Mouse (Mus musculus): ENCODE results near the gene Anxa9.
A peak's percentile ranks its signal among the peaks of the same experiment; 100 is the strongest.

Gene Anxa9

DNA sequence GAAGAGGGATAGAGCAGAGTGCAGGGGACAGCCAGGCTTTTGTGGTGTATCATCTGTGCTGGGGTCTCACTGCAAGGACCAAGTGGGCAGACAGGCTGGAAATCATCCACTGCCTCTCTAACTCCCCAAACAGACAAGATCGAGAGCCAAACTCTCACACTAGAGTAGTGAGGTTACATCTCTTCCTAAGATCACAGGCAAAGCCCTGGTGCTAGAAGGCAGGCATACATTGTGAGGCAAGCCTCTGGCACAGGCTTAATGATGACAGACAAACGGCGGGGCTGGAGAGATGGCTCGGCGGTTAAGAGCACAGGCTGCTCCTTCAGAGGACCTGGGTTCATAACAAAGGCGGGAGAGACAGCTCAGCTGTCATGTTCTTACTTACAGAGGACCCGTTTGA, 6.5 kb upstream of the Anxa9 start:
- DNase-seq (ENCODE audit: low read depth) = no peak

GRCm38 (mm10) chr3:95312623-95313022, 5.6 kb upstream of the Anxa9 start:
- no peak for DNase-seq (ENCODE audit: low read depth)

DNA sequence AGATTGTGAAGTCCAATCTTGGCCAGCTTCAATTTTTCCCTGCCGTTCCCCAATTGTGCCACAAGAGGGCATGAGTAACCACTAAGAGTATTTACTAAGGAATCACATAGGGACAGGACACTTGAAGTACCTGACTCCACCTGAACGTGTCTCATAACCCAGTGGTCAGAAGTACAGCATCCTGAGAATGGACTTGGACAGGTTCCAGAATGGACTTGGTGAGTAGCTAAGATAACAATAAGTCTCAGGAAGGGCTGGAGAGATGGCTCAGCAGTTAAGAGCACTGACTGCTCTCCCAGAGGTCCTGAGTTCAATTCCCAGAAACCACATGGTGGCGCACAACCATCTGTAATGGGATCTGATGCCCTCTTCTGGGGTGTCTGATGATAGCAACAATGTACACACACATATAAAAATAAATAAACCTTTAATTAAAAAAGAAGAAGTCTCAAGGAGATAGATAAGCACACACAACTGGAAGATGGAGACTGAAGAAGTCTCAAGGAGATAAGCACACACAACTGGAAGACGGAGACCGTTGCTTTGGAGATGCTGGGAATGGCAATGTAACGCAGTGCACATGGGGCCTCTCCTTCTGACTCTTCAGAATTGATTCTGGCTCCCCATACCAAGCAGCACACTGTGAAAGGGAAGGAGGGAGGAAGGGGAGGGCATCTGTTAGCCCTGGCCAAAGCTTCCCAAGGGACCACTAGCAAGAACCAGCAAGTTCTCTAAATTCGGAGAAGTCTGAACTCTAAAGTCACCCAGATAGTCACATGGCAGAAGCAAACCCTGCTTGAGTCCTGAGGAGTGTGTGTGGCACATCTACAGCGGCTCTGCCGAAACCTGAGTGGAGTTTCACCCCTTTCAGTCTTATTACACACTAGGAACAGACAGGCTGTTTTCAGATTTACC, 4.2 kb upstream of the Anxa9 start:
- peak; percentile 73 for DNase-seq (ENCODE audit: low read depth)

GRCm38 (mm10) chr3:95310496-95310895, 3.5 kb upstream of the Anxa9 start:
- no peak for DNase-seq (ENCODE audit: low read depth)

- DNase-seq (ENCODE audit: low read depth) = no peak
These were observed 732 bp downstream of the Anxa9 start for GRCm38 (mm10) chr3:95306244-95306643.

DNA sequence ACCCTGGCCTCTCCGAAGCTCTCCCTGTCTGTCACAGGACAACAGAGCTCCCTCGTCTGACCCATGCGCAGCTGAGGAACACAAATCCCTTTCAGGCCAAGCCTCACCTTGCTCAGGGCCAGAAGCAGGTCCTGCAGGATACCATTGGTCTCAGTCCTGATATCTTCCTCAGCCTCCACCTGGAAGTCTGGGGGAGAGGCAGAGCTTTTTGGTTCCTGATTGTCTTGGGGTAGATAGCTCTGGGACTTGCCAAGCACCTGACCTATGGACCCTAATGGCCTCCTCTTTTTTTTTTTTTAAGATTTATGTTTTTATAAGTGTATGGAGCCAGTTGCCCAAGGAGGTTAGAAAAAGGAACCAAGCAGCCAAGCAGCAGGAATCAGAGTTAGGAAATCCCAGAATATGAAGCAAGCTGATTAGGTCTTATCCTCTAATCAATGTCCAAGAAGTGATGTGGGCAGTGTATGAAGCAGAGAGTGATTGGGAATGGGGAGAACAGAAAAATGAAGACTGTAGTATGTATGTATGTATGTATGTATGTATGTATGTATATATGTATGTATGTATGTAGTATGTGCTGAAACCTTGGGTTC, 5.7 kb downstream of the Anxa9 start:
- no peak for DNase-seq (ENCODE audit: low read depth)

- no peak for DNase-seq (ENCODE audit: low read depth)
These were observed 9.0 kb downstream of the Anxa9 start for GRCm38 (mm10) chr3:95298018-95298417.

DNA sequence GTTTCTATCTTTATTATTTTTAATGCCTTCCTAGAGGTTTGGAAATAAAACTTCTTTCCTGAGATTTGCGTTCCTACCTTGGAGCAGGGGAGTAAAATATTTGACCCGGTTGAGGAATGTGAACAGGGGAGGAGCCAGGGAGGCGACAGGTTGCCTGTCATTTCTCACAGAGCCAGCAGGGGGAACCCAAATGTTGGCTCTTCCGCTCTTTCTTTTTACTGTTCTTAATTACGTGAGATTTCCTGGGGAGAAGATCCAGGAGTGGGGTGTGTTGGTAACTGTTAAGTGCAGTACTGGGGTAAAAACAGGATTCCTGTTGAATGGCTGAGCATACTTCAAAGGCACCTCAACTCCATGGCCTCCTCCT, 10.9 kb downstream of the Anxa9 start:
- DNase-seq (ENCODE audit: low read depth) = no peak

- DNase-seq (ENCODE audit: low read depth) = no peak
These were observed 11.5 kb downstream of the Anxa9 start for GRCm38 (mm10) chr3:95295321-95296102.

DNA sequence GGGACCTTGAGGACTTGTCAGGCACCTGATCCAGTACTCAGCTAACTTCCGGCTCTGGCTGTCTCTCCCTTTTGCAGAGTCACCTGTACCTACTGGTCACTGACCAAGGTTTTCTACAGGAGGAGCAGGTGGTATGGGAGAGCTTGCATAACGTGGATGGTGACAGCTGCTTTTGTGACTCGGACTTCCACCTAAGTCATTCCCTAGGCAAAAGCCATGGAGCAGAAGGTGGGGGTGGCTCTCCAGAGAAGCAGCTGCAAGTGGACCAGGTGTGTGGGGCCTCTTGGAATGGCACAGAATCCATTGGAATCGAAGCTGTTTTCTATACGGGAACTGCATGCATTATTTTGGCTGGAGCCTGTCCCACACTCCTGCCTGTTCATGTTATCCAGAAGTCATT, 12.3 kb downstream of the Anxa9 start:
- DNase-seq (ENCODE audit: low read depth) = no peak

- DNase-seq (ENCODE audit: low read depth) = no peak
These were observed 12.7 kb downstream of the Anxa9 start for GRCm38 (mm10) chr3:95294316-95294715.

DNA sequence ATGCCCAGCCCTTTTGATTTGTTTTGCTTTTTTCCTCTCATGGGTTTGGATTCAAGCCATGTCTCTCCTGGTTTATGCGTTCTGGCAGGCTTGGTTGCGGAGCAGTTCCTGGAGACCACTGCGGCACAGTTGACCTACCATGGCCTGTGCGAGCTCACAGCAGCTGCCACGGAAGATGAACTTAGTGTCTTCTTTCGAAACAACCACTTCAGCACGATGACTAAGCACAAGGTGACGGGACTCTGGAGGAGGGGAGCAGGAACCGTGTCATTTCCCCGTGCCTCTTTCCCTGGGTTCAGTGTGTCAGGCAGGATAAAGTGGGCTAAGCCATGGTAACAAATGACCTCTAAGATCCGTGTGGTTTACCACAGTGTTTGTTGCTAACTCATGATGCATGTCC, 13.4 kb downstream of the Anxa9 start:
- DNase-seq (ENCODE audit: low read depth) = no peak

DNA sequence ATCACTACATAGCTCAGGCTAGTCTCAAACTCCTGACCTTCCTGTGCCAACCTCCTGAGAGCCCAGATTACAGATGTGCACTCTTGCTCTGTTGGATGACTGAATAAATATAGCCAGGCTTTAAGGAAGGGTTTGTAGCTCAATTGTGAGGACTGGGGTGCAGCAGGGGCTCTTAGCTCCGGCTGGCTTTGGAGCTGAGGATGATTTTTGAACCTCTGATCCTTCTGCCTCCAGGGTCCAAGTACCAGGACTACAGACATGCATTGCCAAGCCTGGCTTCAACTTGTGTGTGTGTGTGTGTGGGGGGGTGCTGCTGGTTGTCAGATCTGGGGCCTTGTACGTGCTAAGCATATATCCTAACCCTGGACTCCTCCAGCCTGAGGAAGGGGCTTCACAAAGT, 14.1 kb downstream of the Anxa9 start:
- DNase-seq (ENCODE audit: low read depth) = no peak

DNA sequence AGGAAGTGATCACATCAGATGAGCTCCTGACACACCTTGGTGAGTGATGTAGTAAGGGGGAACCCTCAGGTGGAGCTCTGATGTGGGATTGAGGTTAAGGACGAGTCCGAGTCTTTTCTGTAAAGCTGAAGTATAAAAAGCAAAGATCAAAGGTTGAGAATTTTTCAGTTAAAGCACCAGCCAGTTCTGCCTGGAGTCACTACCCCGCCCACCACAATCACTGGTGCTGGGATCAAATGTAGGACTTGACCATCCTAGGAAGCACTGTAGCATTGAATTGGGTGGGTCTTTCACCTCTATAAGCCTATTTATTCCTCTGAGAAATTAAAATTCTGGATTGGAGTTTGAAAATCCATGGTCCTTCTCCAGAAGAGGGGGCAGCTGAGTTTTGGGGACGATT, 15.9 kb downstream of the Anxa9 start:
- no peak for DNase-seq (ENCODE audit: low read depth)

DNA sequence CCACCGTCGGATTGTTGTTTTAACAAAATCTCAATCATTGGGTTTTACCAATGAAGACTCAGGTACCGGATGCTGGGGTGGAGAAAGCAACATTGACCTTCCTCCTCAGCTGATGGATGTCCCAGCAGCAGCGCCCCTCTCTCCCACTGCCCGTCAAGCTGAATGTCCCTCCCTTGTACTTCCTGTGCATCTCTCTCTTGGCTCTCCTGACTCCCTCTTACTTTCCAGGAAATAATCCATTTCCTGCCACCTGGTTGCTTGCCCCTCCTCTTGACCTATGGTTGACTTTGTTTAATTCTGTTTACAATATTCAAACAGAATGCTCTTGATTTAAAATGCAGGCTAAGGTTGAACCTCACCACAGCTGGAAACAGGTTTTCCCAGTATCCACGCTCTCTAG, 16.8 kb downstream of the Anxa9 start:
- no peak for DNase-seq (ENCODE audit: low read depth)

DNA sequence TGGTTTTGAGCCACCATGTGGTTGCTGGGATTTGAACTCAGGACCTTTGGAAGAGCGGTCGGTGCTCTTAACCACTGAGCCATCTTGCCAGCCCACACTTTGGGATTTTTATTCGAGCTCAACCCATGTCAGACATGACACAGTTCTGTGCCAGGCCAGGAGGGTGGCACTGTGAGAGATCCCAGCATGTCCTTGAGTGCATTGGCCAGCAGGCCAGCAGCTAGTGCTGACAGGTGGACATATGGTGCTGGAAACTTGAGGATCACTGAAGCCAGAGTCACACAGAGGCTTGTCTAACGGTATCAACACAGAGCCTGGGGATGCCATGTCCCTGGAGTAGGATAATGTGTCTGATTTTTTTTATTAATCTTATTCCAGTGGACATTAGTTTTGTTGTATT, 17.6 kb downstream of the Anxa9 start:
- no peak for DNase-seq (ENCODE audit: low read depth)

GRCm38 (mm10) chr3:95287541-95287940, 19.4 kb downstream of the Anxa9 start:
- no peak for DNase-seq (ENCODE audit: low read depth)

DNA sequence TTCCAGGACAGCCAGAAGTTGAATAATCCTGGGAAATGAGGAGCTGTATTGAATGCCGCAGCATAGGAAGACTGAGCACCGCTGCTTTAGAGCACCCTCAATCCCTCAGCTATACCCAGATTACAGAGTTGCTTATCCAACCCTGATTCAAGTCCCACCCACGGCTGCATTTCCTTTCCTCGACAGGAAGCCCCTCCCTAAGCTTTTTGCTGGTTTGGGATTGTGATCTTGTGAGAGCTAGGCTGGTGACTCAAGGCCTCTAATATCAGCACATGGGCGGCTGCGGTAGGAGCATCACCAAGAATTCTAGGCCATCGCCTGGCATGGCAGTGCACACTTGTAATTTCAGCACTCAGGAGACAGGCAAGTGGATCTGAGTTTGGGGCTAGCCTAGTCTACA, 20.5 kb downstream of the Anxa9 start:
- no peak for DNase-seq (ENCODE audit: low read depth)

- DNase-seq (ENCODE audit: low read depth) = no peak
These were observed 21.0 kb downstream of the Anxa9 start for GRCm38 (mm10) chr3:95286011-95286410.

DNA sequence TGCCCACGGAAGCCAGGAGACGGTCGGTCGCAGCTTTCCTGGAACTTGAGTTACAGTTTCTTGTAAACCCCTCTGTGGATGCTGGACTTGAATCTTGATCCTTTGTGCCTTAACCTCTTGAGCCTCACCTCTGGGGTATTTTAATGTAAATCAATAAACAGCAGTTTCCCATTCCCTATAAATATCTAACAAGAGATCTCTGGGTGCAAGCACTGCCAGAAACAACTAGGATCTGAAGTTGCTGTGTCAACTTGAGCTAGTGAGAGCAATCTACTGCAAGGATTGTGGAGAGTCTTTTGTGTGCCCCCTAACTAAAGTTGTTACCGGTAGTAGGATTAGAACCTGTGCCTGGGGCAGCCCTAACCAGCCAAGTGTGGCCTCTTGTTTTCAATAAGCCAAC, 21.6 kb downstream of the Anxa9 start:
- DNase-seq (ENCODE audit: low read depth) = no peak

- no peak for DNase-seq (ENCODE audit: low read depth)
These were observed 22.3 kb downstream of the Anxa9 start for GRCm38 (mm10) chr3:95284501-95285281.

DNA sequence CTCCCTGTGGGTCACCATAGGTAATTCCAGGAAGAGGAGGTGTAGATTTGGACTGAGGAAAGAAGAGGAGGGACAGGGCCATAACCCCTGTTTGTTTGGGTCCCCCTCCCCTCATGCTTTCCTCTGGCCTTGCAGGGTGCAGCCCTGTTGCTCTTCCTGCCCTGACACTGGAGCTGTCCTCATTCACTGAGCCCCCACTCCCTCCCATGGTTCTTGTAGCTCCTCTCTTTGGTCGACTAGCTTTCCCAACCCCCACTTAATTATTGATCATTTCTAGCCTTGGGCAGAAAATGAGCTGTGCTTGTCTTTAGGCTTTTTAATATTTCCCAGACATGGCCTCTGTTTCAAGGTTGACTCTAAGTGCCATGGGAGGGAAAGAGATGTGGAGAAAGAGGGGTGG, 22.9 kb downstream of the Anxa9 start:
- no peak for DNase-seq (ENCODE audit: low read depth)

Measured in fibroblast of lung, adult 2 months (primary cell).